Mouse (Mus musculus) ES-Bruce4 (cell line): ENCODE data around the gene Mdc1.

Experiments
- CTCF ChIP-seq: IDR thresholded peaks from one replicate; pipeline ENCODE4 v1.8.1; 2011; ENCODE audit warnings: low read depth, low read length
- POLR2A ChIP-seq: IDR thresholded peaks from one replicate; pipeline ENCODE4 v1.8.1; 2011; ENCODE audit warnings: low read length; ENCODE audit not compliant: insufficient read depth

DNA sequence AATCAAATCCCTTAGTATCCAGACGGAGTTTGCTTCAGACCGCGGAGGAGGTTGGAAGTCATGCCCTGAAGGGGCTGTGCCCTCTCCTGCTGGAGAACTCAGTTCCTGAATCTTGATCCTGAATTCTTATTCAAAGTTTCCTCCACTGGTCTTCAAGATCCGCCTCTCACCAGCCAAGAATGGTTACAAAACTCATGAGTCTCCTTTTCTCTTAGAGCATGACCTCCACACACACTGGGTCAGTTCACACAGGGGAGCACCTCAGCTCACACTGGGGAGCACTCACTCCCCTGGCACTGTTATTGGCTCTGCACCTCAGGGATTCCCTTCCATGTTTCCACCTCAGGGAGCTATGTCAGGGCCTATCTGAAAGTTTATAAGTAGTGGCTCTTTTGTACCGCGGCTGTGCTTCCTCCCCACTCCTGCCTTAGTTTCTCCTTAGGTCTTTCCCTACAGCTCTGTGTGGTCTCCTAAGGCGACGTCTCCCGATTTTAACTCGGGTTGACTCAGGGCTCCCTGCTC, 23.6 kb downstream of the Mdc1 start:
- TF ChIP-seq CTCF (no peak), POLR2A (no peak)
